Mouse (Mus musculus) embryo, embryonic 10.5 days (tissue): Measurements from ENCODE around the gene Zfp180.
A peak's percentile ranks its signal among the peaks of the same experiment; 100 is the strongest.
"Not testable (repeated sequence)": the region's sequence is repeated elsewhere in the genome, so short reads cannot be mapped to it uniquely, and the experiment has no call there.

Experiments
- DNase-seq: peaks from one replicate; pipeline ENCODE4 v3.0.0-alpha.2; 2015; ENCODE audit warnings: low spot score

The Zfp180 gene

GRCm38 (mm10) chr7:24081634-24082431 is at the start of gene Zfp180:
Gene Zfp180, plus strand, starts transcription at chr7:24081924.
- DNase-seq: peak; percentile 98

DNA sequence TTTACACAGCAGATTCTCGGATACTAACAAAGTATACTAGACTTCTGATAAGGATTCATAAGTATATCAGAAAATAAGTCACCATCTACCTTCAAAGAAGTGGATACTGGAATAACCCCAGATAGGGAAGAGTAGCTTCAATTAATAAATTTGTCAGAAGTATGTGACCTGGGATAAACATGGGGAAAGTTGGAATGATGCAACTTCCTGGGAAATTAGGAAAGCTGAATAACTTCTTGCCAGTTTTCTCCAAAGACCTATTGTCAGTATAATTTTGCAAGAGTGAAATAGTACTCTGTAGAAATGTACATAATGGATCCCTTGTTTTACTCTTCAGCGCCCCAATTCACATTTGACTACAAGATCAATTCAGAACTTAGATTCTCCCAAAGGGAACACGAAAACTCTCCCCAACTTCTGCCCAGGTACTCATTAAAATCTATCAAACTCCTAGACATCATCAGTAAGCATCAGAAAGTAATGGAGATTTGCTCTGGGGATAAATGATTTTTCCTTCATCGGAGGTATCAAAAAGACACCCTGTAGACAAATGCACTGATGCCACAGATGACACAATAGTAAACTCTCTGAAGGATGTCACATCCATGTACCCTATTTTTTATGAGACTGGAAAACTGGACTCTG is 28.9 kb upstream of the Zfp180 start, which contains the start of gene Vmn1r183:
Gene Vmn1r183, plus strand, starts transcription at position 595 of the 645 bp plus-strand sequence.
- no peak for DNase-seq

- not testable (repeated sequence) for DNase-seq
Observed at GRCm38 (mm10) chr7:24074424-24074823, 7.3 kb upstream of the Zfp180 start.

DNA sequence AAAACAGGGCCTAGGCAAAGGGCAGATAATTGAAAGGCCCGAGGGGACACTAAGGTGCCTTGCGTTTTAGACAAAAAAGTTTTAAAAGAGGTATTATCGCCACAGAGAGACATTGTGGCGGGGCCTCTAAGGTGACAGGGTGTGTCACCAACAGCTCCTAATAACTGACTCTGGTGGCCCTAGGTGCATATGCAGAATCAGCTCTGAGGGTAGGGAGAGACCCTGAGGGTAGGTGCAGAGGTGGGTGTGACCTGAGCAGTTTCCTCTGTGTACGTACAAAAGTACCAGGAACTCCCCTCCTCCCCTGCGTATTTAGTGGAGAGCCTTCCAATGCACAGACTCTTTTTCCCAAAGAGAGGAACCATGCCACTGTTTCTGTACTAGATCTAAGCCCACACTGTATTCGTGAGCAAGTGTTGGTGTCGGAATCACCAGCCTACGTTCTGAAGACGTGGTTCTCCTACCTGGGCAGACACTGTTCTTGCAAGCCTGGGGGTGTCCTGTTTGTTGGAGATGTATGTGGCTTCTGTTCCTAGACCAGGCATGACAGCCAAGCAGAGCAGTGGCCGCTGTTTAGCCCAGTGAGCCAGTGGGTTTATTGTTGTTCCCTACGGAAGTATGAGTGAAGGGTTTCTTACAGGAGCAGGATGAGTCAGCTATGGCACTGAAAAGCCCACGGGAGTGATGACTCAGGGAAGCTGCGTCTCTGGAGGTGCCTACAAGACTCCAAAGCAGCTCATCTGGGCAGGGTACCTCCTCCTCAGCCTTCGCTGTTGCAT is 922 bp downstream of the Zfp180 start:
- no peak for DNase-seq

- DNase-seq: no peak
Observed at GRCm38 (mm10) chr7:24086871-24087270, 5.1 kb downstream of the Zfp180 start.

DNA sequence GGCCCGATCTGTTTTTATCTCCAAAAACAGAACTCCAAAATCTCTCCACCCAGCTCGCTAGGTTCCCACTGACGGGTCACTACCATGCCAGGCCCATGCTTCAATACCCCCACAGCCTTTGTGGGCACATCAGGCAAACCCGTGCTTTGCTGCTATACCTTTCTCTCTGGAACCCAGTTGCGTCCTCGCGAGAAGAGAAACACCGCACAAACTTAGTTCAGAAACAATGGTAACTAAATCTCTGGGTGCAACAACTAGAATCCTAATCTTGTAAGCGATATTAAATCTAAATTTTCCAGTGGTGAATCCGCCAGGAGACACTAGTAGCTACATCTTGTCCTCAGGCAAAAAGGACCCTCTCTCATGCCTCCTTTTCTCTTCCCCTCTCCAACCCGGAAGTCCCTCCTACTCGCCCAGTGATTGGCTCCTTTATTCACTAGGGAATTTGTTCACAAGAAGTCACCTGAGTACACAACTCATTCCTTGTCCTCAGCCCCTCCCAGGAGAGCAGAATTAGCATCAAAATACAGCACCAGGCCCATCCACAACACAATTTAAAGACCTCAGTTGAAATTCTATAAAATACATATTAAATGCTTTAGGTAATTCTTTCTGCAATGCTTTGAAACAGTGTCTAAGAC is 5.9 kb downstream of the Zfp180 start:
- DNase-seq: no peak

- no peak for DNase-seq
Observed at GRCm38 (mm10) chr7:24104403-24104802, 22.7 kb downstream of the Zfp180 start.

- peak; percentile 4 for DNase-seq
Observed at GRCm38 (mm10) chr7:24105144-24105703, 23.5 kb downstream of the Zfp180 start.

GRCm38 (mm10) chr7:24110839-24111238 is 29.1 kb downstream of the Zfp180 start:
- DNase-seq: no peak

GRCm38 (mm10) chr7:24111772-24112155 is 30.0 kb downstream of the Zfp180 start:
- DNase-seq: no peak

GRCm38 (mm10) chr7:24112156-24112856 is 30.6 kb downstream of the Zfp180 start, which contains the start of gene Zfp112:
Gene Zfp112, plus strand, starts transcription at chr7:24112314.
- DNase-seq: peak; percentile 94

- DNase-seq: peak; percentile 56
Observed at GRCm38 (mm10) chr7:24113001-24113400, 31.3 kb downstream of the Zfp180 start.

- no peak for DNase-seq
Observed at GRCm38 (mm10) chr7:24116655-24117054, 34.9 kb downstream of the Zfp180 start.

DNA sequence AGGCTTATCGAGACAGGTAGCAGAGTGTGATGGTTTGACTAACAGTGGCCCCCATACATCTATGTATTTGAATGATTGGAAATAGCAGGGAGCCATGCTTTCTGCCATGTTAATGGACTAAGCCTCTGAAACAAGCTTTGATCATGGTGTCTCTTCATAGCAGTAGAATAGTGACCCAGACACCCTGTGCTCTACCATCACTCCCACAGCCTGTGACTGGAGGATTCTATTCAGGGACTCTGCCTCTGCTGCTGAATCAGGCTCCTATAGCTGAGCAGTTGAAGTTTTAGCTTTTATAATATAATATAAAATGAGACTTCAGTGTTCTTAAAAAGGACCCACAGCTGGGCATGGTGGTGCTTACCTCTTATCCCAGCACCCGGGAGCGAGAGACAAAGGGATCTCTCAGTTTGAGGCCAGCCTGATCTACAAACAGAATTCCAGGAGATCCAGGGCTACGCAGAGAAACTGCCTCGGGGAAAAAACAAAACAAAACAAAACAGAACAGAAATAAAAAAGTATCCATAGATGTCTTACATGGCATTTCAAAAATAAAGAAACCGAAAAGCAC is 51.8 kb downstream of the Zfp180 start:
- no peak for DNase-seq

DNA sequence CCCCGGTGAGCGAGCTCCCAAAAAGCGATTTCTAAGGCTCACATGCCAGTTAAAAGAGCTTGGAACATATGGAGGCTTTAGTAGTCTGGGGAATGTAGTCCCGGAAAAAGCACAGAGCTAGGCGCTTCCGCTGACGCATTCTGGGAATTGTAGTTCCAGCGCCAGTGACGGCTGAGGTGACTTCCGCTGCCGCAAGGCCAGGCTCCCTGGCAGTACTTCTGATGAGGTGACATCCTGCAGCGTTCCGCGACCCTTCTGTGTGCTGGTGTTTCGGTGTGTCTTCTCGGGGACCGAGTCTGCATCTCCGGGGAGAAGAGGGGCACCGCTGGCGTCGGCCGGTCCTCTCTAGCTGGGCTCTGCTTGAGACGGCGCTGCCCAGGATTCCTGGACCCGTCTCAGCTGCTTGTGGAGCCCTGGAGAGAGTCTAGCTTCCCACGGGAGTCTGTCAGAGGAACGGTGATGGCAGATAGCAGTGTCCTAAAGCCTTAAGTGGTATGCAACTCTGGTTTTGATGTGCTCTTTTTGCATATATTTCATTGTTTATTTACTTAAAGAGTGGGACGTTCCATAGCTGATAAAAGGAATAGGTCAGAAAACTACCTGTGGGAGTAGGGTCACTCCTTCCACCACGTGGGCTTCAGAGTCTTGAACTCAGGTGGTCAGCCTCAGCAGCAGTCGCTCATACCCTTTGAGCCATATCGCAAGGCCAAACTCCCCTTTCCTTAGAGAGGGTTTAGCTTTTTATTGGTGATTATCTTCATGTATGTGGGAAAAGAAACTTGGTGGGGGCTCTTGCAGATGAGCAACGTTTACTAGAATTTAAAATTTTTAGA is 52.5 kb downstream of the Zfp180 start, which contains the start of gene Zfp235:
Gene Zfp235, plus strand, starts transcription at position 174 of the 833 bp plus-strand sequence.
- peak; percentile 93 for DNase-seq

- DNase-seq: no peak
Observed at GRCm38 (mm10) chr7:24142566-24142965, 60.8 kb downstream of the Zfp180 start.

DNA sequence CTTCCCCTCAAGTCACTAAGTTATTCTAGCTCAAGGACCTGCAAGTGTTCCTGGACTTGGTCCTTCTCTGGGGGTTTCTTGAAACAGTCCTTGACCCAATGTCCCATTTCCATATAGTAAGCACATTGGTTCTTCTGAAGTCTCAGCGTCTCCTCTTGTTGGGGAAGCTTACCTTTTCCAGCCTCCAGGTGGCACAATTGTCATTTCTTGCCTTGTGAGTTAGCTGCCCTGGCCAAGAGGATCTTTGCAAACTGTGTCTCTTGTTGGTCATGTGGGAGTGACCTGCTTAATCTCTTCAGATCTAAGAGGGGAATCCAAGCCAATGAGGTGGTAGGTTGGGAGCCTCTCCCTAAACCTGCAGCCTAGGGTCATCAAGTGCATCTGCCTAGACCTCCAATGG is 71.5 kb downstream of the Zfp180 start:
- peak; percentile 38 for DNase-seq
